ENCODE assay signal across 8 mouse cellular contexts in genomic region chr9:59134171-59135041, GRCm38 (mm10).
DNase-seq lines count a peak whose midpoint lies in the region; ATAC-seq and TF ChIP-seq lines count a peak whose summit lies in the region.

No protein-coding gene starts in this region.

- no peaks in the 10 kb centered on the region for H3K9me3 ChIP-seq in hindbrain, embryonic 15.5 days
- H3K9me3 ChIP-seq in neural tube, embryonic 13.5 days: no peaks in the 10 kb centered on the region

- H3K9ac ChIP-seq in hindbrain, embryonic 15.5 days: no peak overlapping the region
- peak overlapping the region; percentile 49; the same call in 1 of the 2 replicates for H3K9ac ChIP-seq in neural tube, embryonic 13.5 days

- 0 out of 2 replicates have a peak, but pooled peaks have one; percentile 15 for ATAC-seq in hindbrain, embryonic 15.5 days (ENCODE audit: low FRiP score, low read depth)
- peak; percentile 68 for ATAC-seq in neural tube, embryonic 13.5 days (ENCODE audit: low read depth)

- H3K36me3 ChIP-seq in hindbrain, embryonic 15.5 days: no peaks in the 10 kb centered on the region
- no peaks in the 10 kb centered on the region for H3K36me3 ChIP-seq in neural tube, embryonic 13.5 days
- H3K36me3 ChIP-seq in thymus, adult 2 months (ENCODE audit: control insufficient read depth, insufficient read depth, low read length): no peaks in the 10 kb centered on the region

- peak overlapping the region; percentile 63 for H3K27ac ChIP-seq in layer of hippocampus, adult 2 months
- H3K27ac ChIP-seq in hindbrain, embryonic 15.5 days (replicated peaks): peak overlapping the region; percentile 64
- H3K27ac ChIP-seq in neural tube, embryonic 13.5 days (replicated peaks): peak overlapping the region; percentile 52
- no peak overlapping the region for H3K27ac ChIP-seq in thymus, adult 2 months (ENCODE audit: control insufficient read depth, insufficient read depth, low read length)

- peak overlapping the region; percentile 7 for H3K4me2 ChIP-seq in hindbrain, embryonic 15.5 days
- H3K4me2 ChIP-seq in neural tube, embryonic 13.5 days: peak overlapping the region; percentile 28

- intact Hi-C loops in left cerebral cortex, postnatal 36 days (cut with DNase I): no loop called here

- no peak for TF ChIP-seq CTCF in layer of hippocampus, adult 2 months (conservative IDR thresholded peaks at IDR 0.05)
- TF ChIP-seq CTCF in thymus, adult 2 months (IDR thresholded peaks at IDR 0.05; ENCODE audit: borderline replicate concordance, control insufficient read depth, extremely low read depth, insufficient read depth, low read length, poor library complexity): no peak

- DNase-seq in layer of hippocampus, adult 2 months (ENCODE audit: low spot score in 2 of 2): peak in 1 of 2 experiments; percentile 8
- DNase-seq in layer of hippocampus, postnatal 36 days: no peak
- DNase-seq in frontal cortex, postnatal 36 days (ENCODE audit: low spot score in 2 of 2): peak; percentile 32 to 56
- peak; percentile 35 to 53 for DNase-seq in left cerebral cortex, postnatal 36 days (ENCODE audit: low spot score in 2 of 2)
- DNase-seq in thymus, adult 2 months: no peak
- no peak for DNase-seq in cerebellum, adult 8-10 months

- peak overlapping the region; percentile 37 for H3K4me3 ChIP-seq in layer of hippocampus, adult 2 months
- no peak overlapping the region for H3K4me3 ChIP-seq in hindbrain, embryonic 15.5 days
- no peak overlapping the region for H3K4me3 ChIP-seq in neural tube, embryonic 13.5 days
- H3K4me3 ChIP-seq in thymus, adult 2 months (ENCODE audit: control insufficient read depth, insufficient read depth, low read length): no peak overlapping the region

- no peaks in the 10 kb centered on the region for H3K27me3 ChIP-seq in hindbrain, embryonic 15.5 days
- H3K27me3 ChIP-seq in neural tube, embryonic 13.5 days: 0 out of 2 replicates have a peak, but pooled peaks cover 3% of the 10 kb centered on the region
- H3K27me3 ChIP-seq in thymus, adult 2 months (ENCODE audit: control insufficient read depth, insufficient read depth, low read length): no peaks in the 10 kb centered on the region

- peaks cover 26% of the 10 kb centered on the region for H3K4me1 ChIP-seq in hindbrain, embryonic 15.5 days (replicated peaks)
- peaks cover 33% of the 10 kb centered on the region for H3K4me1 ChIP-seq in neural tube, embryonic 13.5 days (replicated peaks)
- H3K4me1 ChIP-seq in thymus, adult 2 months (replicated peaks; ENCODE audit: control insufficient read depth, insufficient read depth, low read length): no peaks in the 10 kb centered on the region

- no peak for TF ChIP-seq POLR2A in thymus, adult 2 months (IDR thresholded peaks at IDR 0.05; ENCODE audit: control insufficient read depth, extremely low read depth, insufficient read depth, low read length, poor library complexity)

- WGBS in hindbrain, embryonic 15.5 days: 37% methylated on average over 15 of the region's 15 CpGs
- 29% methylated on average over 15 of the region's 15 CpGs for WGBS in neural tube, embryonic 13.5 days
- WGBS in thymus, adult 2 months: 58% methylated on average over 15 of the region's 15 CpGs

Comparison
In these comparisons a context has a peak if more than half of its experiments do, and no peak if none do; other contexts are left out.
1. DNase-seq: peak in frontal cortex, postnatal 36 days (2 of 2) and left cerebral cortex, postnatal 36 days (2 of 2); none in layer of hippocampus, postnatal 36 days (0 of 2), thymus, adult 2 months (single experiment) and cerebellum, adult 8-10 months (single experiment).